Mouse (Mus musculus): ENCODE measurements around the gene Kcnc3. TPM values are rescaled to one million over a fixed set of nuclear protein-coding genes. Genes with fewer than 3 reads are reported as not detected.

Gene Kcnc3
- 0.22 TPM for polyA plus RNA-seq (2014; fragmentation: Illumina TruSeq; extraction: RNeasy Lipid Tissue Mini Kit (QIAGEN cat#74804); ENCODE audit: low read depth, low replicate concordance)

DNA sequence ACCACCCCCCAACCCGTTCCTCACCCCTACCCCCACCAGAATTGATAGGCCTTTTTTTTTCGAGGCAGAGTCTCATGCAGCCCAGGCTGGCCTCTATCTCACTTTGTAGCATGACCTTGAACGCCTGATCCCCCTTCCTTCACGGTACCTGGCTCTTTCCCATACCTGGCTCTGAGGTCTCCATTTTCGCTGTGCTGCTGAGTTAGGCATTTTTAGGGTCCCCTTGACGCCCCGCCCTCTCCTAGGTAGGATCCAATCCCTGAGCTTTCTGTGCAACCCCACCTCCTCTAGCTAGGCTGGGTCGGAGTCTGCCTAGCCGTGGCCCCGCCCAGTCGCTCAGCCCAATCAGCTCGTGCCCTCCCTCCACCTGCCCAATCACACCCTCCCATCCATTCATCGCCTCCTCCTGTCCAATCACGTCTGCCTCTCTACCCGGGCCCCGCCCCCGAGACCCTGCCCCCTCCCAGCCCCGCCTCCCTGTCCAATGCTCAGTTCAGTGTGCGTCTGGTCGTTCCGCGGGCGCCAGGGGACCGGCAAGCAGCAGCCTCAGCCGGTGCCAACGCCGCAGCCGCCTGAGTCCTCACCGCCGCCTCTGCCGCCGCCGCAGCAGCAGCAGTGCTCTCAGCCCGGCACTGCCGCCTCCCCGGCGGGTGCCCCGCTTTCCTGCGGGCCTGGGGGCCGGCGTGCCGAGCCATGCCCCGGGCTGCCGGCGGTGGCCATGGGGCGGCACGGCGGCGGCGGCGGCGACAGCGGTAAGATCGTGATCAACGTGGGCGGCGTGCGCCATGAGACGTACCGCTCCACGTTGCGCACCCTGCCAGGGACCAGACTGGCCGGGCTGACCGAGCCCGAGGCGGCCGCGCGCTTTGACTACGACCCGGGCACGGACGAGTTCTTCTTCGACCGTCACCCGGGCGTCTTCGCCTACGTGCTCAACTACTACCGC lies at the start of gene Kcnc3:
Gene Kcnc3, plus strand, starts transcription at position 263 of the 946 bp plus-strand sequence.

DNA sequence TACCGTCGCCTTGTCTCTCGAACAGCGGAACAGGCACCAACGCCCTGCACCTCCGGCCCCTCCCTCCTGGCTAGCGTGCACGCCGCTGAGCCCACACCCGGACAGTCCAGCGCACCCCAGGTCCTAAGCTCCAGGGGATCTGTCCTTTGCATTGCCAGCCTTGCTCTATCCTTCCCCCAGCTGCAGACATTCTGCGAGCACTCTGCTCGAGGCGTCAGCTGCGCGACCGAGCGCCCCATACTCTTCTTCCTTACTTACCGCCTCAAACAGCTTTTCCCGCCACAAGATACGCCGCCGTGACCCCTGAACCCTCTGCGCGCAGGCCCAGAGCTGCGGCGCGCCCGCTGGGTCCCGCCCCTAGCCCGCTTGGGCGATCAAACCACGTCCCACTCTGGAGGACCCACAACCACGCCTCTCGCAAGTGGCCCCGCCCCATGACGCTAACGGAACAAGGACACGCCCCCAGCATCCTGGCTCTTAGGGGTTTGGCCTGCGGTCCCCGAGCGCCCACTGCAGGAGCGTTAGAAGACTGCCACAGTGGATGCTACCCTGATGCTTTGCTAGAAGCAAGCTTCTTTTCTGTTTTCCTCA lies 41.9 kb upstream of the Kcnc3 start, which contains the start of gene Pold1:
Gene Pold1, minus strand, starts transcription at position 353 of the 591 bp plus-strand sequence.

DNA sequence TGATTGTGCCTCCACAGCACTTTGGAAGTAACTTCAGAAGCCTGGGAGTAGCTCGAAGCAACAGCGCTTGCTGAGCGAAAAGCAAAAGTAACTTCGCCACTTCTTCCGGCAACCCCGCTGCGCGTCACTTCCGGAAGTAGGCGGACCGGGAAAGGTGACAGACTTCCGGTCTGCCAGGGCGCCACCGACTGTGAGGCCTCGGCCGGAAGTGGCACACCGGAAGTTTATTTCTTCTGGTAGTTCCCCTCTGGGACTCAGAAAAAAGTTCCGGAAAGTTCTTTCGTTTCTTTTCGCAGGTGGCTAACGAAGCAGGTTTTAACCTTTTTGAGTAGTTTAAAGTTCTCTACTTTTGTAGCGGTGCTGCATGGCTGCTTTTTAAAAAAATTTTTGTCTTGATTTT lies 36.6 kb upstream of the Kcnc3 start, which contains the start of gene Nr1h2:
Gene Nr1h2, minus strand, starts transcription at position 126 of the 400 bp plus-strand sequence.

DNA sequence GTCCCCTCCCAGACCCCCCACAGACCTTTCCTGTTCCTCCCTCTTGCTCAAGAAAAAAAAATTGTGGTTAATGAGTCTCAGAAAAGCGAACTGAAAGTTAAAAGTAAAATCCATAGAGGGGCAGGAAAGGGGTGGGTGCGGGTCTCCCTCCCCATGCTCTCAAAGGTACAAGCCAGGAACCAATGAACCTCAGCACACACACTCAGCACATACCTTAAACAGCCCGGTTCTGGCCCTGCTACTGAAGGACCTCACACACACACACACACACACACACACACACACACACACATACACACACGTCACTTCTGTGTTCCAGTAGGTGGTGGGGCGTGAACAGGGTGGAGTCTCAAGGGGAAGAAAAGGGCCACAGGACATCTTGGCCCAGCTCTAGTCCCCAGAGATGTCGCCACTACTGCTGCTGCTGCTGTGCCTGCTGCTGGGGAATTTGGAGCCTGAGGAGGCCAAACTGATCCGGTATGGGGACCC lies 18.2 kb upstream of the Kcnc3 start, which contains the start of gene Napsa:
Gene Napsa, plus strand, starts transcription at position 168 of the 489 bp plus-strand sequence.

Other genes starting within 250 kb of the Kcnc3 start
- gene Syt3, start 206.6 kb upstream of the Kcnc3 start, polyA plus RNA-seq (2014; fragmentation: Illumina TruSeq; extraction: RNeasy Lipid Tissue Mini Kit (QIAGEN cat#74804); ENCODE audit: low read depth, low replicate concordance), result not detected
- gene 1700008O03Rik, start 204.8 kb upstream of the Kcnc3 start, polyA plus RNA-seq (2014; fragmentation: Illumina TruSeq; extraction: RNeasy Lipid Tissue Mini Kit (QIAGEN cat#74804); ENCODE audit: low read depth, low replicate concordance), result not detected
- gene Lrrc4b, start 161.6 kb upstream of the Kcnc3 start, polyA plus RNA-seq (2014; fragmentation: Illumina TruSeq; extraction: RNeasy Lipid Tissue Mini Kit (QIAGEN cat#74804); ENCODE audit: low read depth, low replicate concordance), result not detected
- not detected for gene Aspdh, start 125.3 kb upstream of the Kcnc3 start, polyA plus RNA-seq (2014; fragmentation: Illumina TruSeq; extraction: RNeasy Lipid Tissue Mini Kit (QIAGEN cat#74804); ENCODE audit: low read depth, low replicate concordance)
- 1.6 TPM for gene Josd2, start 122.7 kb upstream of the Kcnc3 start, polyA plus RNA-seq (2014; fragmentation: Illumina TruSeq; extraction: RNeasy Lipid Tissue Mini Kit (QIAGEN cat#74804); ENCODE audit: low read depth, low replicate concordance)
- gene Emc10, start 94.1 kb upstream of the Kcnc3 start, polyA plus RNA-seq (2014; fragmentation: Illumina TruSeq; extraction: RNeasy Lipid Tissue Mini Kit (QIAGEN cat#74804); ENCODE audit: low read depth, low replicate concordance), result 2.0 TPM
- gene Fam71e1, start 94.1 kb upstream of the Kcnc3 start, polyA plus RNA-seq (2014; fragmentation: Illumina TruSeq; extraction: RNeasy Lipid Tissue Mini Kit (QIAGEN cat#74804); ENCODE audit: low read depth, low replicate concordance), result not detected
- gene Mybpc2, start 66.0 kb upstream of the Kcnc3 start, polyA plus RNA-seq (2014; fragmentation: Illumina TruSeq; extraction: RNeasy Lipid Tissue Mini Kit (QIAGEN cat#74804); ENCODE audit: low read depth, low replicate concordance), result not detected
- 1.6 TPM for gene Spib, start 58.6 kb upstream of the Kcnc3 start, polyA plus RNA-seq (2014; fragmentation: Illumina TruSeq; extraction: RNeasy Lipid Tissue Mini Kit (QIAGEN cat#74804); ENCODE audit: low read depth, low replicate concordance)
- not detected for gene Pold1, start 41.8 kb upstream of the Kcnc3 start, polyA plus RNA-seq (2014; fragmentation: Illumina TruSeq; extraction: RNeasy Lipid Tissue Mini Kit (QIAGEN cat#74804); ENCODE audit: low read depth, low replicate concordance)
- 4.1 TPM for gene Nr1h2, start 36.7 kb upstream of the Kcnc3 start, polyA plus RNA-seq (2014; fragmentation: Illumina TruSeq; extraction: RNeasy Lipid Tissue Mini Kit (QIAGEN cat#74804); ENCODE audit: low read depth, low replicate concordance)
- 1.2 TPM for gene Napsa, start 18.3 kb upstream of the Kcnc3 start, polyA plus RNA-seq (2014; fragmentation: Illumina TruSeq; extraction: RNeasy Lipid Tissue Mini Kit (QIAGEN cat#74804); ENCODE audit: low read depth, low replicate concordance)
- gene Myh14, start 80.2 kb downstream of the Kcnc3 start, polyA plus RNA-seq (2014; fragmentation: Illumina TruSeq; extraction: RNeasy Lipid Tissue Mini Kit (QIAGEN cat#74804); ENCODE audit: low read depth, low replicate concordance), result 2.9 TPM
- gene Izumo2, start 118.1 kb downstream of the Kcnc3 start, polyA plus RNA-seq (2014; fragmentation: Illumina TruSeq; extraction: RNeasy Lipid Tissue Mini Kit (QIAGEN cat#74804); ENCODE audit: low read depth, low replicate concordance), result not detected
- gene Vrk3, start 157.7 kb downstream of the Kcnc3 start, polyA plus RNA-seq (2014; fragmentation: Illumina TruSeq; extraction: RNeasy Lipid Tissue Mini Kit (QIAGEN cat#74804); ENCODE audit: low read depth, low replicate concordance), result 16.2 TPM
- gene Zfp473, start 160.4 kb downstream of the Kcnc3 start, polyA plus RNA-seq (2014; fragmentation: Illumina TruSeq; extraction: RNeasy Lipid Tissue Mini Kit (QIAGEN cat#74804); ENCODE audit: low read depth, low replicate concordance), result 0.35 TPM
- gene Nup62, start 225.4 kb downstream of the Kcnc3 start, polyA plus RNA-seq (2014; fragmentation: Illumina TruSeq; extraction: RNeasy Lipid Tissue Mini Kit (QIAGEN cat#74804); ENCODE audit: low read depth, low replicate concordance), result 4.4 TPM
- not detected for gene Il4i1, start 225.7 kb downstream of the Kcnc3 start, polyA plus RNA-seq (2014; fragmentation: Illumina TruSeq; extraction: RNeasy Lipid Tissue Mini Kit (QIAGEN cat#74804); ENCODE audit: low read depth, low replicate concordance)
- 3.8 TPM for gene Atf5, start 226.0 kb downstream of the Kcnc3 start, polyA plus RNA-seq (2014; fragmentation: Illumina TruSeq; extraction: RNeasy Lipid Tissue Mini Kit (QIAGEN cat#74804); ENCODE audit: low read depth, low replicate concordance)